Mouse (Mus musculus) liver, postnatal 0 days (tissue): Measurements from ENCODE around the gene Hist1h3g.

ENCODE experiments used
- CTCF ChIP-seq: sonication (generic); IDR thresholded peaks from 2 replicates; pipeline ENCODE4 v1.5.1; 2016; ENCODE audit warnings: antibody characterized with exemption, low read depth
- EP300 ChIP-seq: IDR thresholded peaks from 2 replicates; pipeline ENCODE4 v1.6.1; 2016; ENCODE audit warnings: antibody characterized with exemption, low read depth, mild to moderate bottlenecking

- TF ChIP-seq EP300 (peak; percentile 95), CTCF (peak; percentile 66)
Measured at GRCm38 (mm10) chr13:23551146-23551834, 16.1 kb downstream of the Hist1h3g start, which contains the start of gene Hist1h4f.
